Mouse (Mus musculus) thymus, postnatal 10 days (tissue): ENCODE results near the gene Tgm5.
"Not testable (repeated sequence)": the region's sequence is repeated elsewhere in the genome, so short reads cannot be mapped to it uniquely, and the experiment has no call there.

Source experiments
- DNase-seq, 2 experiments: peaks; one replicate each; pipeline ENCODE4 v3.0.0; 2021; ENCODE audit warnings: low spot score in 2 of 2

Tgm5 gene

GRCm38 (mm10) chr2:121041098-121041497 lies 44.5 kb downstream of the Tgm5 start:
- peak in 1 of 2 experiments; percentile 43 for DNase-seq

GRCm38 (mm10) chr2:121039382-121039781 lies 46.3 kb downstream of the Tgm5 start:
- no peak for DNase-seq

- not testable (repeated sequence) for DNase-seq
Observed at GRCm38 (mm10) chr2:121038851-121039250, 46.8 kb downstream of the Tgm5 start.

GRCm38 (mm10) chr2:121036733-121037341 lies 48.8 kb downstream of the Tgm5 start, which contains the start of gene Epb42:
Epb42 (minus strand) TSS chr2:121037072.
- DNase-seq = no peak

- DNase-seq = no peak
Observed at GRCm38 (mm10) chr2:121022918-121023317, 62.7 kb downstream of the Tgm5 start.

- DNase-seq = no peak
Observed at GRCm38 (mm10) chr2:121017151-121017550, 68.5 kb downstream of the Tgm5 start.

DNA sequence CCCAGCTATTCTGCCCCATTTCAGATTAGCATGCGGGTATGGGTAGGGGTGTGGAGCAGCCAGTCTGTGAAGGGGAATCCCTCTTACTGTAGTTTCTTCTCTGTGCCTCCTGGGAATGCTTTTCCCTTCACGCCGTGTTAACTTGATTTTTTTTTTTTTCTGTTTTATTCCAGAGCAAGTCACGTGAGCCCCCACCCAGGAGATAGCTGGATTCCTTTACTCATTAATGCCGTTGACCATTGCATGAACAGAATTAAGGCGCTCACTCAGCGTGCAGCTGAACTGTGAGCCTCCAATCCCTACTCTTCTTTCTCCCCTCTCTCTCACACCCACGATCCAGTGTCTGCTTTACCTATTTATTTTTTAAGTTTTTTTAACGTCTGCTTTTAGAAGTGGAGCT lies 69.4 kb downstream of the Tgm5 start:
- DNase-seq = no peak

DNA sequence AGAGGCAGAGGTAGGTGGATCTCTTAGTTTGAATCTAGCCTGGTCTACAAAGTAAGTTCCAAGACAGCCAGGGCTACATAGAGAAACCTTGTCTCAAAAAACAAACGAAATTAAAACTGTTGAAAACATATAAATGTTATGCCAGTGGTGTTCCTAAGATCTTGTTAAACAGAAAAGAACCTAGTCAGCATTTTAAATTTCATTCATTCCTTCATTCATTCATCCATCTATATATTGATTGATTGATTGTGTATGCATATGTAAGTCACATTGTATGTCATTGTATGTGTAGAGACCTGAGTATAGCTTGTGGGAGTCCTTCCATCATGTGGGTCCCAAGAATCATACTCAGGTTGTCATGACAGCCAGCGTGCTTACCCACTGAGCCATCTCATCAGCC lies 70.1 kb downstream of the Tgm5 start:
- no peak for DNase-seq

GRCm38 (mm10) chr2:121012676-121013075 lies 73.0 kb downstream of the Tgm5 start:
- no peak for DNase-seq

DNA sequence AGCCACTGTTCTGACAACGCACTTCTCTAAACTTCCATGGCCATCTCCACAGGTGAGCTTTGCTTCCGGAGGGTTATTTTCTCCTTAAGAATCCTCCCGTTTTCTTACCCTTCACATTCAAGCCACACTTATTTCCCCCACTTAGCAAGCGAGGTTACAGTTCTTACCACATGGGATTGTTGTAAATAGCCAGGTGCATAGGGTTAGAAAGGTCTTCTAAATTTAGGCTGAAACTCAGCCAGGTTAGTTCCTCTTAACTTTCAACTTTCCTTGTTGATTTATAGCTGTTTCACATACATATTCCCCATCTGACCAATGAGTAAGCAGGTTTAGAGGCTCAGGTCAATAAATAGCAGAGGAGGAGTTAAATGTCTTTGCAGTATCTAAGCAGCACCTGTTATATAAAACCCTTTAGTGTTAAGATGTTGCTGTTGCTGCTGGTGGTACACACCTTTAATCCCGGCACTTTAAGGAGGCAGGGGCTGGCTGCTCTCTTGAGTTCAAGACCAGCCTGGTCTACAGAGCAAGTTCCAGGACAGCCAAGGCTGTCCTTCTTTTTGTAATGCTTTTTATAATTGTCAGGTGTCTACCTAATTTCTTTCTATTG lies 76.5 kb downstream of the Tgm5 start:
- DNase-seq = no peak

DNA sequence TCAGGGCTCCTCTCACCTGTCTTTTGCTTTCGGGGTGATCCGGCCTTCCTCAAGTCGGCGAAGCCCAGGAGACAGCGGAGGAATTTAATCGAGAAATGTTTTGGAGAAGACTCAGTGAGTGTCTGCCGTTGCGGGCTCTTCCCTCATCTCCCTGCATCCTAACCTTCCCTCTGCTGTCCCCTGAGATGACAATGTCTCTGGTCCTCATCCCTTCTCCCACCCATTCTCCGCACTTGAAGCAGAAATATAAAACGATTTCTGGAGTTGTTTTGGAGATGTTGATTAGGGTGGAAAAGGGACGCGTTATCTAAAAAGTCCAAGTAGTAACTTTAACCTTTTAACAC lies 77.0 kb downstream of the Tgm5 start:
- DNase-seq = no peak

DNA sequence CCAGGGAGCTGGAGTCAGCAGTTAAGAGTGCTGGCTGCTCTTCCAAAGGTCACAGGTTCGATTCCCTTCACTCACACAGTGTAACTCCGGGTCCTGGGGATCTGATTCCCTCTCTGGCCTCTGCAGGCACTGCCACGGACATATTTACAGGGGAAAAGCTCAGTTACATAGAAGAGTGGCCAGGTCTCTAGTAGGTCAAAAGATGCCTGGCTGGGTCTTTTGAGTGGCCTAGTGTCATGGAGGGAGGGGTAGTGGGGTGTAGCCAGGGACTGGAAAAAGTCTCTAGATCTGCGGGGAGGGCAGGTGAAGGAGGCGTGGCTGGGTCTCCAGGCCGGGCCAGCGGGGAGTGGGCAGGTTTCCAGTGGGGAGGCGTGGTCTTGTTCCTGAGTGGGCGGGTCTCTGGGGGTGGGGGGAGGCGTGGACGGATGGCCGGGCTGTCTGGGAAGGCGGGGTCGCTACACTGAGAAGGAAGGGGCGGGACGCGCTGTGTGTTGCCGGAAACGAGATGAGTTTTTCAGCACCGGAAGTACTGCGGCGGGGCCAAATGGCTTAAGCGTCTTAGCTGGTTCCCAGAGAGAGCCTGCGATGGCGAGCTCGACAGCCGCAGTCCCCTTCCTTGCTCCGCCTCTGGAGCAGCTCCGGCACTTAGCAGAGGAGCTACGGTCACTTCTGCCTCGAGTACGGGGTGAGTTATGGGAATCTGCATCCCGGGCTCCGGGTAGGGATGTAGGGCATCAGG lies 77.5 kb downstream of the Tgm5 start, which contains the start of gene Ccndbp1:
Ccndbp1 (plus strand) TSS at position 479 of the 739 bp plus-strand sequence.
- peak; percentile 82 to 83 for DNase-seq

DNA sequence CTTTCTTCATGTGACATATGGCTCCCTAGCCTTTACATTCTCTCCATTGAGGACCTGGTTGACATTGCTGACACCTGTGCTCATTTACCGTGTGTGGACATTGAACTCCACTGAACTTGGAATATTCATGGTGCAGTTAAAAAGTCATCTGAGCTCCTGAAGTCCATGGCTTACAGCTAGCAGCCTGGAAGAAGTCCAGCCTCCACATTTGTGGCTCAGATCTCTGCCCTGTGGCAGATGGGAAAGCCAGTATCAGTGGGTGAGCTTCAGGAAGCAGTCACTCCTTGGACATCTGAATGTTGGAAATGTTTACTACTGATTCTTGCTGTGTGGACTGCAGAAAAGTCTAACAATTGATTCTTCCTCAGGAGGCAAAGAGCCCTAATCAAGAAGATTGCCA lies 78.7 kb downstream of the Tgm5 start:
- no peak for DNase-seq

DNA sequence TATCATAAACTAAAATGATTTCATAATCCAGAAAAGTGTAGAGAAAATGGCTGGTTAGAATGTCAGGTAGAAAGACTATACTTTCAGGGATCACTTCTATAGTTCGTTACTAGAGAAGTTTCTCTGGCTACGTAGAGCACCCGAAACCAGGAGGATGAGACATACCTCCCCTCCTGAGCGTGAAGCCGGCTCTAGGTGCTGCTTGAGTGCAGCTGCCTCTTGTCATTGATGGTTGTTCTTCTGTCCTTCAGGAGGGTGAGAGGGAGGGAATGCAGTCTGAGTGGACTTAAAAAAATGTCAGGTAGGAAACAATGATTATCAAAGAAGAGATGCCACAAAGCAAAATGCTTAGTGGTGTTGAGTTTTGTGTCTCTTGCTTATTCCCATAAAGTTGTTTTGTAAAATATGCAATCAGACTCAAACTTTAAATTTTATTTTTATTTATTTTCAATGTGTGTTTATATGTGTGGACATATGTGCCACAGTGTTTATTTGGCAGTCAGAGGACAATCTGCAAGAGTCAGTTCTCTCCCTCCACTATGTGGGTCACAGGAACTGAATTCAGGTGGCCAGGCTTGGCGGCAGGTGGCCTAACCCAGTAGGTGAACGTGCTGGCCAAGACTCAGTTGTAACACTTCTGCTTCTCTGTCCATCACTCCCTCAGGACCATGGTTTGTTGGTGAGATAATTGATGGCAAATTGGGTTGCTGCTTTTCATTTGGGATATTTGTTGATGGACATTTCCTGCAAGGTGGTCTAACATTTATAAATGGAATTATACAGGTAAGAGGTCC lies 81.4 kb downstream of the Tgm5 start:
- DNase-seq = no peak

GRCm38 (mm10) chr2:121003586-121003985 lies 82.1 kb downstream of the Tgm5 start:
- DNase-seq = no peak

DNA sequence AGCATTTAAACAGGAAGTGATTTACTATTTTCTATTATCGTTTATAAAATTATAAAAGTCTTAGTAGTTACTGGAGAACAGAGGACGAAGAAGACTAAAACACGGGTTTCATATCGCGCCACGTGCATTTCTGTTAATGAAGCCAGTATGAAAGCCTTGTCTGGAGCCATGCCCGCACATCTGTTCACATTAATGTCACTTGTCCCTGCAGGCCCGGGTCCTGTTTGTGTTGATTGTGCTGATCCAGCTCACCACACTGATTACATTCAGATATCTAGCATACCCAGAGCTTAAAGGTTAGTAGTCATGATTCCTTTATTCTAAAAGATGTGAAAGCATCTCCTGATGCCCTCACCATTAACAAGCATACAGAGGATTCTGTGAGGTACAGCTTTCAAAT lies 86.8 kb downstream of the Tgm5 start:
- no peak for DNase-seq

DNA sequence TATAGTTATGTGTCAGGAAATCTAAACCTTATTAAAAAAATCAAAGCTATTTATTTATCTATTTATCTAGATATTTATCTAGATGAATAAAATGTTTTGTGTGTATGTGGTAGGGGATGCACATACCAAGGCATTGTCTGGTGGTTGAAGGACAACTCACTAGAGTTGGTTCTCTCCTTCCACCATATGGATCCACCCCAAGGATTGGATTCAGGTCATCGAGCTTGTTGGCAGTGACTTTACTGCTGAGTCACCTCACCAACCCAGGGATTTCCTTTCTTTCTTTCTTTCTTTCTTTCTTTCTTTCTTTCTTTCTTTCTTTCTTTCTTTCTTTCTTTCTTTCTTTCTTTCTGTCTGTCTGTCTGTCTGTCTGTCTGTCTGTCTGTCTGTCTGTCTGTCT lies 89.0 kb downstream of the Tgm5 start:
- not testable (repeated sequence) for DNase-seq
